Mouse (Mus musculus): ENCODE results near the gene Myo1d.

DNA sequence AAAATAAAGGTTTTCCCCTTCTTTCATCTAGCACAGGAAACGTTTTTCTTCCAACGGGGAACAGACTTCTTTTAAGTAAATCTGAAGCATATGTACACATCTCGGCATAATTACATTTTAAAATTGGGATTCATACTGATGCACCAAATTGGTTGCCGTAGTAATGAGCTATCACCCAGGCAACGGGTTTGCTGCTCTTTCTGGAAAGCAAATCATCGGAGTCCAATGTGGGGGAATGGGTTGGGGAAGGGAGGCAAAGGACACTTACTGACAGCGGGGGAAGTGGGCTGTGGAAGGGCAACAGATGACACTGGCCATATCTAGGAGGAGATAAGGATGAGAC is 156.8 kb downstream of the Myo1d start:
- no peak for TF ChIP-seq CTCF (conservative IDR thresholded peaks at IDR 0.05; ENCODE audit: insufficient read depth, insufficient read length, low read depth, low read length)
- no peak for TF ChIP-seq POLR2A (IDR thresholded peaks at IDR 0.05; ENCODE audit: low read depth, low read length)

Data from kidney, adult 2 months (tissue).